Mouse (Mus musculus): ENCODE results near the gene Abraxas2.

Abraxas2 gene

DNA sequence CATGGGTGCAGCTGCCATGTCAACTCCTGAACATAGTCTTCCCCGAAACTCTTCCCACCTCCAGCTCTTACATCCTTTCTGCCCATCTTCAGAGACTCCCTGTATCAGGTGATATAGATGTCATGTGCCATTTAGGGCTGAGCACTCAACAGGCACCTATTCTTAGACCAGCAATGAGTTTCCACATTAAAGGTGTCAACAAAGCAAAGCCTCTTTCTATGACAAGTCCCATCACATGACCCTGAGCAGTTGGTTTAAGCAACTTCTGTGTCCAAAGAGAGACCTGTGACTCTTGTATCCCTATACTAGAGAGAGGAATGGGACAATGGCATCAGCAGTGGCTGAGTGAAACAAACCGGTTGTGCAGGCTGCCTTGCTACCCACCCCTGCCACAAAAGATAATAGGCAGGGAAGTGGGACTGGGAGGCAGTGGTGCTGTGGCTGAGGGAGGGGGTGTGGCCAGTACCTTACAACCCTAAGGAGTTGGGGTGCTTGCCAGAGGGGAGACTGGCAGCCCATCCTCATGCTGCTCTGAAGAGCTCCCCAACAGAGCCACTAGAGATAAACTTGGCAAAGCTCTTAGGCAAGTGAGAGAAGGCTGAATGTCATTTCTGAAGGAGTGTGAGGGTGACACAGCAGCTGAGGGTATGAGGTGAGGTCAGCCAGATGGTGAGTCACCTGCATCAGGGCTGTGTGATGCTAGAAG is 42.0 kb downstream of the Abraxas2 start:
- DNase-seq = no peak

DNA sequence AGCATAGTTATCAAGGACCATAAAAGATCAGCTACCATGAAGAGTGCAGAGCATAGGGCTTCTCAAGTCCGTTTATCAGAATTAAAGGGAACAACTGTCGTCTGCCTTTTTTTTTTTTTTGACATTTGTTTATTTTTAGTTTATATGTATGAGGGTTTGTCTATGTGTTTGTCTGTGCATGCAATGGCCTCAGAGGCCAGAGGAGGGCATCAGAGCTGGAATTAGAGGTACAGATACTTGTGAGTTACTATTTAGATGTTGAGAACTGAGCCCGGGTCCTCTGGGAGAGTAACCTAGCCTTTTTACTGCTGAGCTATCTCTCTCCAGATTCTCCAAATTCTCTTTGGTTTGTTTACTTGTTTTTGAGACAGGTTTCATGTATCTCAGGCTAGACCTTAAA is 44.8 kb downstream of the Abraxas2 start:
- no peak for DNase-seq

DNA sequence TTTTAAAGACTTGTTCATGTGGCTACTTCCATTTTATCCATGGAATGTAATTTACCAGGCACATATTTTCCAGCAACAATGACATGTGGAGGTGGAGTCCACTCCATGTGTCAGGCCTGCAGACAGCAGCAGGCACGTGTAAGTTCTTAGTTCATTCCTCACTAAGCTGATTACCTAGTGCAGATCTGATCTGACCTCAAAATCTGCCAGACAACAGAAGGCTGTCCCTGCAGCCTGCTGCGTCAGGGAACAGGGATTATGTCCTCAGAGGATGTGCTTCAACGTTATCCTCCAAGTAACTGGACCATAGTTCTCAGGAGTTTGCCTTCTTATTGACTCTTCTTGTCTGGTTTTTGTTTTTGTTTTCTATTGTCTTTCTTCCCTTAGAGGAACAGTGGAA is 62.9 kb downstream of the Abraxas2 start:
- no peak for DNase-seq

DNA sequence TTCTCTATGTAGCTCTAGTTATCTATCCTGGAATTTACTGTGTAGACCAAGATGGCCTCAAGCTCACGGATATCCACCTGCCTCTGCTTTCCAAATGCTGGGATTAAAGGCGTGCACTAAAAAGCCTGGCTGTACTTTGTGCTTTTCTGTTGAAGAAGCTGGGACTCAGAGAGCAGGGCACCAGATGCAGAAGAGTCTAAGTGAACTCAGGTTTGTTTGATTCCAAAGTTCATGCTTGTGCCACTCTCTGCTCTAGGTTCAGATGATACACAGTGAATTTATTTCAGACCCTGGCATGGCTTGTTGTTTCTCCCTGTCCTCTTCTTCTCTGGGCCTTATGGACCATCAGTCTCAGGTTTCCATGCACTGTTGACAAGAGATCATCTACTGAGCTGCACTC is 66.2 kb downstream of the Abraxas2 start:
- DNase-seq = no peak

DNA sequence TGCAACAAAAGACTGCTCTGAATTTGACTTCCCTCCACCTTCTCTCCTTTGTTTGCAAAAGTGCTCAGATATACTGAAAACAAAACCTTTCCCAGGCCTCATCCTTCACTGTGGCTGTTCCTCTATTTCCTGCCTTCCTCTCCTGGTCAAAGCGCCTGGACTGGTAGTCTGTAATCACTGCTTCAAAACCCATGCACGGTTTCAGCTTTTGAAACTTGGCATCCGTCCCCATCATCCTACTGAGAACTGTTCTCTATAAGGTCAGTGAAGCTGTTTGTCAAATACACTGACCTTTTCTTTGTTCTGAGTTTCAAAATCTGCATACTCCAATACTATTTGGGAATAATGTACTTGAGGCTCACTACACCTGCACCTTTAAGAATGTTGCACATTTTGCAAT is 68.2 kb downstream of the Abraxas2 start:
- no peak for DNase-seq

DNA sequence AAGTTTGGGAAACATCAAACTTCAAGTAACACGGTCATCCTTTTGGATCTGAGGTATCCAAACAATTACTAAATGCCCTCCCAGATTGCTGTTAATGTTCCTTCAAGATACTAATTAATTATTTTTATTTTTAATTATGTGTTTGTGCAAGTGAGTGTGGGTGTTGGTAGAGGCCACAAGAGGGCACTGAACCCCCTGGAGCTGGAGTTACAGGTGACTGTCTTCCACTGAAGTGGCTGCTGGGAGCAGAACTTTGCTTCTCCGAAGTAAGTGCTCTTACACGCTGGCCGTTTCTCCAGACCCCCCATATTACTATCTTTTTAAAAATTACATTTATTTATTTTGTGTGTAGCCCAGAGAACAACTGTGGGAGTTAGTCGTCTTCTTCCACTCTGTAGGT is 71.0 kb downstream of the Abraxas2 start:
- DNase-seq = no peak

DNA sequence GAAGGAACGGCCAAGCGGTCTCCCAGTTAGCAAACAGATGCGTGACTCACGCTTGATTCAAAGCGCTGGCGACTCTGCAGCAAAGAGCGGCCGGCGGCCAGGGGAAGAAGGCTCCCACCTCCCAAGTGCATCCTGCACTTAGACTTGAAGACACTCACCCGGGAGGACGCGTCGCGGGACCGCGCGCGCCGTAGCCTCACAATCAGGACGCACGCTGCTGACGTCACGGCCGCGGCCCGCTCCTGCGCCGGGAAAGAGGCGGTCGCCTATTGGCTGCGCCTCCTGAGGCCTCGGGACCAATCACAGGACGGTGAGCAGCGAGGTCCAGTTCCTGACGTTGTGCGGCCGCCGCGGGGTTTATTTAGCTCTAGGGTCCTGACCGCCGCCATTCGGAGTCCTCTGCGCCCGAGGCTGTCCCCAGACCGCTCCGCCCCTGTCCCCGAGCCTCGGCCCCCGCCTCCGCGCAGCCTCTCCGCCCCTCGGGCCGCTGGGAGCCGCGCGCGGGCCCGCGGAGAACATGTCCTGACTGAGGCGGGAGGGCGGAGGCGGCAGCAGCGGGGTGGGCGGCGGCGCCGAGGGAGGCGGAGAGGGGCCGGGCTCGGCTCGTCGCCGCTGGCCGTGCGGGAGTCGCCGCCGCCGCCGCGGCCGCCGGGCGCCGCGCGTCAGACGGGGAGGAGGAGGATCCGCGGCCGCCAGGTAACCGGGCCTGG is 72.0 kb downstream of the Abraxas2 start, which contains the start of gene Zranb1:
Zranb1 (plus strand) TSS at position 293 of the 710 bp plus-strand sequence.
- DNase-seq = peak; percentile 99

DNA sequence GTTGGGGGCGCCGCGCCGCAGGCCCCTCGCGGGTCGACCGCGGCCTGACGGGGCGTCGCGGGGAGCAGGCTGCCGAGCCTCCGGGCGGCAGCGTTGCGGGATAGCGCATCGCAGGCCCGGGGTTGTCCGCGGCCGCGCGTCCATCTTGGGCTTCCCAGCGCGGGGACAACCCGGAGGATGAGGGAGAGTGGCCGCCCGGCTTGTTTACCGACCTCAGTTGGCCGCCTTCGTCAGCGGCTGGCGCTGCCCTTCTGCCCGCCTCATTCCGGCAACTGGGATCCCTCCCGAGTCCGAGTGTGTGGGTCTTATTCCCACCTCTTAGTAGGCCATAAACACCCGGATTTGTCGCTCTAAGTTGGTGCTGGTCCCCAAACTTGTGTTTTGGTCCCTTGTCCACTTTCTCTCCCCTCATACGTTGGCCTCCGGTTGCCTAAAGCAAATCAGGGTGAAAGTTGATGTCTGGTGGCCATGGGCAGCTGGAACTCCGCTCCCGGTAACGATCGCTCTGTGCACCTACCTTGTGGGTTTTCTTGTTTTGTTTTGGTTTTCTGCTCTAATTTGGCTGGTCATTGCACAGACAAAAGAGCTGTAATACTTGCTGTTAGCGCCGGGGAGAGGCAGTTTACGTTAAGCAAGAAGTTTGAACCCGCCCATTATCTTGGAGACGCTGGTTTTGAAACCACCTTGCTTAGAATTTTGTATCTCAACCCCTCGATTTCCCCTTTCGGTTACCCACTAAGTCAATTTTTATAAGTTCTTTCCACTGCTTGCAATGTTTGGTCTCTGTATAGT is 72.7 kb downstream of the Abraxas2 start:
- peak; percentile 18 for DNase-seq

DNA sequence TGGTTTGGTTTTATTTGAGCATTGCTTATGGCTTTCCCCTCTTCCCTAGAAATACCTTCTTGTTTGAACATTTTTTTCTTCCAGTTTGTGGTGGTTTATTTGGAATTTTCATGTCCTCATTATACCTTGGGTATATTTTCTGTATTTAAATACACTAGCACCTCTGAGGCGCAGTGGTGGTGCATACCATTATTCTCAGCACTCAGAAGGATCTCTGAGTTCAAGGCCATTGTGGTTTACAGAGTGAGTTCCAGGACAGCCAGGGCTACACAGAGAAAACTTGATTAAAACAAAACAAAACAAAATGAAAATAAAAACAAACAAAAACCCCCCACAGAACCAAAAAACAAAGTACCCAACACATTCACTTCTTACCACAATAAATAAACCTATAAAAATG is 74.3 kb downstream of the Abraxas2 start:
- no peak for DNase-seq

Measured in right cerebral cortex, adult 18-20 months (tissue).